Comparison of ENCODE assay signal across 21 mouse cellular contexts in genomic region chr5:81124483-81124882, GRCm38 (mm10).
"Had no signal": no experiment of that assay in that cellular context is flagged by ENCODE, and none has a peak within 500 bp of the region (broad histone marks: within the 10 kb centered on the region; RNA-seq: fewer than 3 reads in every experiment).

No protein-coding gene starts in this region.

- H3K4me2 ChIP-seq: lung, embryonic 14.5 days; midbrain, embryonic 13.5 days; neural tube, embryonic 12.5 days; neural tube, embryonic 15.5 days had no signal

- DNase-seq: kidney, adult 2 months; kidney, postnatal 10 days; kidney, postnatal 36 days; layer of hippocampus, postnatal 36 days; liver, postnatal 0 days; lung, embryonic 14.5 days; right cerebral cortex, postnatal 14 days; right cerebral cortex, postnatal 4 days; thymus, postnatal 36 days had no signal

- H3K4me1 ChIP-seq: neural tube, embryonic 12.5 days; neural tube, embryonic 15.5 days had no signal

- H3K4me3 ChIP-seq: left cerebral cortex, adult 2 months; midbrain, embryonic 10.5 days; midbrain, embryonic 13.5 days; myocyte; neural tube, embryonic 12.5 days; neural tube, embryonic 15.5 days had no signal

- H3K9me3 ChIP-seq: midbrain, embryonic 10.5 days; midbrain, embryonic 13.5 days; neural tube, embryonic 12.5 days; neural tube, embryonic 15.5 days had no signal

- ATAC-seq: intestine, postnatal 0 days; liver, postnatal 0 days; lung, postnatal 0 days; midbrain, embryonic 13.5 days; midbrain, embryonic 16.5 days had no signal

- H3K9ac ChIP-seq: liver, embryonic 14.5 days; liver, postnatal 0 days; lung, embryonic 14.5 days; midbrain, embryonic 13.5 days; neural tube, embryonic 12.5 days; neural tube, embryonic 15.5 days had no signal

- H3K36me3 ChIP-seq: midbrain, embryonic 10.5 days; midbrain, embryonic 13.5 days; neural tube, embryonic 12.5 days; neural tube, embryonic 15.5 days had no signal

- H3K27me3 ChIP-seq: midbrain, embryonic 13.5 days; neural tube, embryonic 12.5 days; neural tube, embryonic 15.5 days had no signal

- H3K27ac ChIP-seq: left cerebral cortex, adult 2 months; liver, embryonic 14.5 days; macrophage; midbrain, embryonic 10.5 days; midbrain, embryonic 13.5 days; neural tube, embryonic 12.5 days; neural tube, embryonic 15.5 days; stomach, postnatal 0 days had no signal
